Mouse (Mus musculus) thymus, adult 2 months (tissue): ENCODE results near the gene E030018B13Rik. TPM values are rescaled to one million over a fixed set of nuclear protein-coding genes. Genes with fewer than 3 reads are reported as not detected.
A peak's percentile ranks its signal among the peaks of the same experiment; 100 is the strongest.

Source experiments
- DNase-seq: peaks from one replicate; pipeline ENCODE4 v3.0.0; 2021
- H3K27ac ChIP-seq: fragments of 200-500 bp; 2 replicates; pipeline ENCODE4 v1.5.1; 2012; ENCODE audit warnings: low read length, control low read depth; ENCODE audit not compliant: control insufficient read depth, insufficient read depth
- H3K27me3 ChIP-seq: fragments of 200-500 bp; 2 replicates; pipeline ENCODE4 v1.6.1; 2012; ENCODE audit warnings: mild to moderate bottlenecking, low read length, moderate library complexity, mixed read lengths; ENCODE audit not compliant: control insufficient read depth, insufficient read depth
- H3K36me3 ChIP-seq: fragments of 200-500 bp; 2 replicates; pipeline ENCODE4 v1.6.1; 2012; ENCODE audit warnings: mild to moderate bottlenecking, low read length, moderate library complexity; ENCODE audit not compliant: control insufficient read depth, insufficient read depth
- H3K4me1 ChIP-seq: fragments of 200-500 bp; replicated peaks from 2 replicates; pipeline ENCODE4 v1.6.1; 2012; ENCODE audit warnings: low read length; ENCODE audit not compliant: control insufficient read depth, insufficient read depth
- H3K4me3 ChIP-seq: fragments of 200-500 bp; 2 replicates; pipeline ENCODE4 v1.5.1; 2012; ENCODE audit warnings: mild to moderate bottlenecking, low read length, control low read depth, moderate library complexity; ENCODE audit not compliant: control insufficient read depth, insufficient read depth
- CTCF ChIP-seq: fragments of 200-500 bp; IDR thresholded peaks from 2 replicates; pipeline ENCODE4 v1.5.1; 2012; ENCODE audit warnings: mild to moderate bottlenecking, control low read depth, low read length, moderate library complexity, borderline replicate concordance; ENCODE audit not compliant: control insufficient read depth, poor library complexity, insufficient read depth; ENCODE audit errors: extremely low read depth
- POLR2A ChIP-seq: fragments of 200-500 bp; IDR thresholded peaks from 2 replicates; pipeline ENCODE4 v1.6.1; 2012; ENCODE audit warnings: mild to moderate bottlenecking, low read length, control low read depth, moderate library complexity; ENCODE audit not compliant: control insufficient read depth, poor library complexity, insufficient read depth; ENCODE audit errors: extremely low read depth
- WGBS: fragments of 180-500 bp; shearing (Covaris S2); methylation state at CpG from one replicate; pipeline ENCODE4 v1.1.7; 2018; 5-methylcytosine and 5-hydroxymethylcytosine counted together
- polyA plus RNA-seq: library from polyadenylated mRNA; depleted of rRNA; stranded (reverse); fragments of >200 nt; gene quantifications from 2 replicates; pipeline ENCODE4 v1.2.3, GENCODE M21; 2012

Gene E030018B13Rik
- polyA plus RNA-seq, 1 experiment = not detected

DNA sequence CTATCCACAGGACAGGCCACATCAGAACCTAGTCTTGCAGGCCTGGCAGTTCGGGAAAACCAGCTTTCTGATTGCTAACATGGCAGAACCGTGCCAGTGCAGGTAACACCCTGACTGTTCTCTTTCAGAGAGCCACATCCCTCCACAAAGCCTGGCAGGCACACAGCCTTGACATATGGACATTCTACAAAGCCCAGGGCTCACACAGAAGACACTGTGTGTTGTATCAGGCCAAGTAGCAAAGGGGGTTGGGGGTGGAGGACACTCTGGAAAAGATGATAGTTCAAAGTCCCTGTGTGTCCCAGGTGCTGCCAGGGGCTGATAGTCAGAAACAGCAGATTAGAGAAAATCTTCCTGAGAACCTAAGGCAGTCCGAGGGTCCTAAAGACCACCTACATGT lies 9.8 kb downstream of the E030018B13Rik start:
- DNase-seq = no peak
- H3K36me3 ChIP-seq = no peaks in the 10 kb centered on the region
- WGBS = 72% methylated on average over 3 of the region's 3 CpGs
- no peak overlapping the region for H3K27ac ChIP-seq
- peaks cover 65% of the 10 kb centered on the region for H3K4me1 ChIP-seq
- H3K27me3 ChIP-seq = no peaks in the 10 kb centered on the region
- no peak overlapping the region for H3K4me3 ChIP-seq
- TF ChIP-seq CTCF (no peak), POLR2A (no peak)

DNA sequence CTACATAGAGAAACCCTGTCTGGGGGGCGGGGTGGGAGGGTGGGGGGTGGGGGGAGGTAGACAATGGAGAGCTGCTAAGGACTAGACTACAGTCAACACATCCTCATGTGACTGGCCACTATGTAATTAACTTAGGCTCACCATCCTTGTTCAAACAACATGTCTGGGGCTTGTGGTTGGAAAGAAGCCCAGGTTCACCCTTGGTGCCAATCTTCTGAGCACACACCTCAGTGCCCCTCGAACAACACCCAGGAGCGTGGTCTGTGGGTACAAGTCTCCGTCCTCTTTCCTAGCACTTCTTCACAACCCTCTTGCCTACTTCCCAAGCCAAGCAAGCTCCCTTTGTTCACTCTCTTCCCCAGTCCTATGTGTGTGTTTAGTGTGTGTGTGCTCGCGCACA lies 10.5 kb downstream of the E030018B13Rik start:
- no peak for TF ChIP-seq POLR2A
- no peak for TF ChIP-seq CTCF
- Histone ChIP-seq H3K27me3 (no peaks in the 10 kb centered on the region), H3K36me3 (no peaks in the 10 kb centered on the region), H3K4me1 (peaks cover 62% of the 10 kb centered on the region), H3K4me3 (no peak overlapping the region), H3K27ac (no peak overlapping the region)
- DNase-seq = no peak
- WGBS = 71% methylated on average over 6 of the region's 6 CpGs

DNA sequence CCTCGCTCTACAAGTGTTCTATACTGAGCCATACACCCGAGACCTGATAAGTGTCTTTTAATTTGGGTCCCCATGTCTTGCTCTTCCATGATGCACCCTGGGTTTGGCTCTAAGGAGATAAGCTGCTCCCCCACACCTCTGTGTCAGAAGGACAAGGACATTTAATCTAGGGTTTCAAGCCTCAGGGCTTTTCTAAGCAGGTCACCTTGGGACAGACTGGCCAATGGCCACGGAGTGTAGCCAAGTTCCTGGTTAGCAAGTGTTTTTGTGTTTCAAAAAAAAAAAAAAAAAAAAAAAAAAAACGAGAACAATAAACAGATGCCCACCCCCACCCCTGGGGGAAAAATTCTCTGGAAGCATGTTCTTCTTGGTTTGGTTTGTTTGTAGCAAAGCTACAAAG lies 12.4 kb downstream of the E030018B13Rik start:
- TF ChIP-seq POLR2A (no peak), CTCF (no peak)
- Histone ChIP-seq H3K27me3 (no peaks in the 10 kb centered on the region), H3K27ac (no peak overlapping the region), H3K4me3 (no peak overlapping the region), H3K4me1 (peaks cover 61% of the 10 kb centered on the region), H3K36me3 (no peaks in the 10 kb centered on the region)
- WGBS = 82% methylated on average over 4 of the region's 4 CpGs
- DNase-seq = no peak

DNA sequence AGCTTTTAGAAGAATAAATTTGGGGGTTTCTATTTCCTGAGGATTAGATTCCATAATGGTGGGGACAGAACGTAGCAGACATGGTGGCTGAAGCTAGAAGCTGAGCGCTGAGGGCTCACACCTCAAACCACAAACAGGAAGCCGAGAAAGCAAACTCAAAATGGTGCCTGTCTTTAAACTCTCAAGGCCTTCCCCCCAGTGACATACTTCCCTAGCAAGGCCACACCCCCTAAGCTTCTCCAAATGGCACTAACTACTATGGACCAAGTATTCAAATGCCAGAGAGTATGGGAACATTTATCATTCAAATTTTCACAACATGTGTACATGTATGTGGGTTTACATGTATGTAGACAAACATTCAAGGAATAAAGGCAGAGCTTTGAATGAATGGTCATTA lies 13.5 kb downstream of the E030018B13Rik start:
- 3% methylated on average over 3 of the region's 3 CpGs for WGBS
- H3K27ac ChIP-seq = no peak overlapping the region
- TF ChIP-seq CTCF (no peak), POLR2A (no peak)
- H3K36me3 ChIP-seq = no peaks in the 10 kb centered on the region
- no peaks in the 10 kb centered on the region for H3K27me3 ChIP-seq
- no peak overlapping the region for H3K4me3 ChIP-seq
- H3K4me1 ChIP-seq = peaks cover 60% of the 10 kb centered on the region
- DNase-seq = peak; percentile 58

- H3K4me1 ChIP-seq = peaks cover 60% of the 10 kb centered on the region
- peak overlapping the region; percentile 18; the same call in 1 of the 2 replicates for H3K27ac ChIP-seq
- no peaks in the 10 kb centered on the region for H3K36me3 ChIP-seq
- WGBS = 95% methylated on average over 5 of the region's 5 CpGs
- no peak for DNase-seq
- H3K27me3 ChIP-seq = no peaks in the 10 kb centered on the region
- H3K4me3 ChIP-seq = no peak overlapping the region
- TF ChIP-seq CTCF (no peak), POLR2A (no peak)
These were observed 14.1 kb downstream of the E030018B13Rik start for GRCm38 (mm10) chr7:63930766-63931165.

GRCm38 (mm10) chr7:63932461-63932860 lies 15.8 kb downstream of the E030018B13Rik start:
- no peaks in the 10 kb centered on the region for H3K36me3 ChIP-seq
- DNase-seq = no peak
- H3K4me1 ChIP-seq = peaks cover 49% of the 10 kb centered on the region
- no peaks in the 10 kb centered on the region for H3K27me3 ChIP-seq
- H3K4me3 ChIP-seq = no peak overlapping the region
- no peak for TF ChIP-seq POLR2A
- TF ChIP-seq CTCF = no peak
- 96% methylated on average over 3 of the region's 3 CpGs for WGBS
- H3K27ac ChIP-seq = no peak overlapping the region

DNA sequence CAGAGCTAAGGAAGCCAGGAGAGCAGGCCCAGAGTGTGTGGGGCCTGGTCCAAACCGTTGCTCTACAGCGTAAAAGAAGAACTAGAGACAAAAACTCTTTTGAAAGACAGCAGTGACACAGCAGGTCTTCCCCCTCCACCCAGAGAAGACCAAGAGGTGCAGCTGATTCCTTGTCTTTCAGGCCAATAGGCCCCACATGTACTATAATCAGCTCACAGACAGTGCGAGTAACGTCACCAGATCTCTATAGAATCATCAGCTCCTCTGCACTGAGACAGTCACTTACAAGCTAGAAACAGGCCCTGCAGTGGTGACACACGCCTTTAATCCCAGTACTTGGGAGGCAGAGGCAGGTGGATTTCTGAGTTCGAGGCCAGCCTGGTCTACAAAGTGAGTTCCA lies 17.2 kb downstream of the E030018B13Rik start:
- no peaks in the 10 kb centered on the region for H3K36me3 ChIP-seq
- TF ChIP-seq POLR2A (no peak), CTCF (no peak)
- no peak for DNase-seq
- WGBS = 80% methylated on average over 6 of the region's 6 CpGs
- H3K4me3 ChIP-seq = no peak overlapping the region
- H3K4me1 ChIP-seq = peaks cover 39% of the 10 kb centered on the region
- H3K27ac ChIP-seq = no peak overlapping the region
- H3K27me3 ChIP-seq = no peaks in the 10 kb centered on the region
